Mouse (Mus musculus): ENCODE results near the gene Herc4.
A peak's percentile ranks its signal among the peaks of the same experiment; 100 is the strongest.

The Herc4 gene

DNA sequence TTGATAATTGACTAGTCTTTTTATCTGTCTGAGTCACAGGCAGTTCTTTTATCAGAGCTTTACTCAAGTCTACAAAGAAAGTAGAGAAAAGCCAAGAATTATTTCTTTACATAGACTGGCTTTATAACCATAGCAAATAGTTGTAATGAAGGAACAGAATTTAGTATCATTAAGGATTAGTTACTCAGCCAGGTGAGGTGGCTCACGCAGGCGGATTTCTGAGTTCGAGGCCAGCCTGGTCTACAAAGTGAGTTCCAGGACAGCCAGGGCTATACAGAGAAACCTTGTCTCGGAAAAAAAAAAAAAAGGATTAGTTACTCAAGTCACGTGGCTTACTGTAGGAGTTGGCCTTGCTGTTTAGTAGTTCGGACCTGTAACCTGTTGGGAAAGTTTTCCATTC lies 4.8 kb downstream of the Herc4 start:
- no peak for DNase-seq (ENCODE audit: low read depth, low spot score)

DNA sequence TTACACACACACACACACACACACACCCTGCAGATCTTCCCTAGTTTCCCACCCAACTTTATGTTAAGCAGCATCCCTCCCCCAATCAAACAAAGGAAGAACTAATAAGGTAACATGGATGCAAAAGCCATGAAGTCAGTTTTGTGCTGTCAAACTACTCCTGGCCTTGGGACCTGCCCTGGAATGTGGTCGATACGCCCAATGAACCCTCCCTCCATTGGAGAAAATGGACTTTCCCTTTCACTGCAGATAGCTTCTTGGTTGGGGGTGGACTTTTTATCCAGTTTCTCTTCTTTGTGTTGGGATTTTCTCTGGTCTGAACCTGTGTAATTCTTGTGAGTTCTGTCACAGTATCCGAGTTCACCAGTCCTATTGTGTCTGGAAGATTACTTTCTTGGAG lies 15.1 kb downstream of the Herc4 start:
- no peak for DNase-seq (ENCODE audit: low read depth, low spot score)

GRCm38 (mm10) chr10:63259340-63259739 lies 15.7 kb downstream of the Herc4 start:
- no peak for DNase-seq (ENCODE audit: low read depth, low spot score)

DNA sequence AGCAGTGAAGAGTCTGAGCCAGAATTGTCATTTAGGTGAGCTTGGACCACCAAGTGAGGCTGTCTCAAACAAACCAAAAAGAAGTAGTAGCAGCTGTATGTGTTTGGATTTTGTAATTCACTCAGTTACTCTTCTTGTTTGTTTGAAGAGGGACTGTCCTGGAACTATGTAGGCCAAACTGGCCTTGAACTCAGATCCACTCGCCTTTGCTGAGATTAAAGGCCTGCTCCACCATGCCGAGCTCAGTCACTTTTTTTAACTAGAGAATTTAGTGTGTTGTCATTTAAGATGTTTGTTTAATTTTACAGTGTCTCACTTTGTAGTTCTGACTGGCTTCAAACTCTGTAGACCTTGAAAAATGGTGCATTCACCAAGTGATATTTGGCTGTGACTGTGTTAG lies 24.3 kb downstream of the Herc4 start:
- DNase-seq (ENCODE audit: low read depth, low spot score): no peak

- DNase-seq (ENCODE audit: low read depth, low spot score): no peak
Observed at GRCm38 (mm10) chr10:63272401-63272800, 28.8 kb downstream of the Herc4 start.

DNA sequence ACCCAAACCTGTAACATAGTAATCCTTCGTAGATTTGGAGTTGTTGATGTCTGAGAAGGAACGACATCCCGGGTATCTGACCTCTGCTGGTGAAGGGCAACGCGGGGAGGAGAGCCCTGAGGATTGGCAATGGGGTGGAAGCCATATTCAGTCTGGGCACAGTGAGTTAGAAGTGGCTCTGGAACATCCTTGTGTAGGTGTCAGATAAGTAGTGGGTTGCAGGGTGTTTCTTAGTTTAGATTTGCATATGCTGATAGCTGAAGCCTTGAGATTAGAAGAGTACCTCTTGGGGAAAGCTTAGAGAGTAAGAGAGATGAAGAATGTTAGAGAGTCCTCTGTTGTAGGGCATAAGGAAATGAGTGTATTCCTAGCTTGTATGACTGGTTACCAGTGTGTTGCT lies 29.3 kb downstream of the Herc4 start:
- DNase-seq (ENCODE audit: low read depth, low spot score): peak; percentile 10

DNA sequence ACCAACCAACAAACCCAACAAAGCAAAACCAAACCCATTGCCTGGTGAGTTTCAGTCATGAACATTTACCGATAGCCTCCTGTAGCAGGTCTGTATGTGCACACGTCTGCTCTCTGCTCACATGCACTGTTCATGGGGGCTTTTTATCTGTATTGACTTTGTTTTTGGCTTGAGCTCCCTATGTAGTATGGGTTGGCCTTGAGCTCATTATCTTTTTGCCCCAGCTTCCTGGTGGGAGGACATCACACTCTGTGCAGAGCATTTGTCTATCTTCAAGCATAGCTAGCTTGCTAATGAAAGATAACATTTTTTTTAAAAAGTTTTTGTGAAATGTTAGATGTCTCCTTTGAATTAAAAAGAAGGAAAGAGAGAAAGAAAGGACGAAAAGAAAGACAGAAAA lies 33.4 kb downstream of the Herc4 start:
- DNase-seq (ENCODE audit: low read depth, low spot score): no peak

GRCm38 (mm10) chr10:63279851-63280250 lies 36.2 kb downstream of the Herc4 start:
- no peak for DNase-seq (ENCODE audit: low read depth, low spot score)

DNA sequence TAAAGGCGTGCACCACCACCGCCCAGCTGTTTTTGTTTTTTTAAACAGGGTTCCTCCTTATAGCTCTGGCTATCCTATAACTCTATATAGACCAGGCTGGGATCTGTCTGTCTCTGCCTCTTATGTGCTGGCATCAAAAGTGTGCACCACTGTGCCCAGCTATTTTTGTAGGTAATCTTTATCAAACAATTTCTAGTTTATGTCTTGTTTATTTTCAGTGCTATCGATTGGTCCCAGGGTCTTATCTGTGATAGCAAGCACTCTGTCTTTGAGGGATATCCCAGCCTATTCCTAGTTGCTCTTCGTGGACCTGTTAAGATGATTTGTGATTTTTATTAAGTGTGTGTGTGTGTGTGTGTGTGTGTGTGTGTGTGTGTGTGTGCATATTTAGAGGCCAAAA lies 38.8 kb downstream of the Herc4 start:
- DNase-seq (ENCODE audit: low read depth, low spot score): no peak

DNA sequence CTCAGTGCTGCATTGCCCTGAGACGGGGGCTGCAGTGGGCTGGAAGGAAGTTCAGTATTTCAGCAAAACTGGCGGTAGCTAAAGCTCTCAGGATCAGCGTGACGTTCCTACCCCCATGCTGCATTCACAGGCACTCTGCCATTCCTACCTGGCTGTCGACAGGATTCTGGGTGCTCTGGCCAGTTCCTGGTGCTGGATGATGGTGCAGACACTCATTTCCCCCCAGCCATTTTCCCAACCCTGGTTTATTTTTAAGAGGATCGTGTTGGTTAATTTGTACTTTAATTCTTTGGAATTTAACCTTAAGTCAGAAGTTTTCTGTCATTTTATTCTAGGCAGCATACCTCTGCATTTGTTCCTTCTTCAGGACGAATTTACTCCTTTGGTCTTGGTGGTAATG lies 39.2 kb downstream of the Herc4 start:
- no peak for DNase-seq (ENCODE audit: low read depth, low spot score)

DNA sequence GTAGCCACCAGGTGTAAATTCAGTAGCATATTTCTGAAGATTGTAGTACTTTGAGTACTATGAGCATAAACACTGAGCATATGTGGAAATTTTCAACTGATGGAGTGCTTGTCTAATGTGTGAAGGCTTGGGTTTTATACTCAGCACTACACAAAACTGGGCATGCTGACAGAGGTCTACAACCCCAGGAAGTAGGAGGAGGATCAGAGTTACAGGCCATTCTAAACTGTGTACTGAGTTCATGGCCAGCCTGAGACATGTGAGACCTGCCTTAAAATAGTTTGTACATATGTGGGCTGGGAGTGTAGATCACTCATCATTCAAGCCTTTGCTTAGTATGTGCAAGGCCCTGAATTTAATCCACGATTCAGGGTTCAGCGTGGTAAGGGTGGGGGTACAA lies 58.7 kb downstream of the Herc4 start:
- DNase-seq (ENCODE audit: low read depth, low spot score): no peak

GRCm38 (mm10) chr10:63308582-63309366 lies 65.2 kb downstream of the Herc4 start:
- peak; percentile 87 for DNase-seq (ENCODE audit: low read depth, low spot score)

DNA sequence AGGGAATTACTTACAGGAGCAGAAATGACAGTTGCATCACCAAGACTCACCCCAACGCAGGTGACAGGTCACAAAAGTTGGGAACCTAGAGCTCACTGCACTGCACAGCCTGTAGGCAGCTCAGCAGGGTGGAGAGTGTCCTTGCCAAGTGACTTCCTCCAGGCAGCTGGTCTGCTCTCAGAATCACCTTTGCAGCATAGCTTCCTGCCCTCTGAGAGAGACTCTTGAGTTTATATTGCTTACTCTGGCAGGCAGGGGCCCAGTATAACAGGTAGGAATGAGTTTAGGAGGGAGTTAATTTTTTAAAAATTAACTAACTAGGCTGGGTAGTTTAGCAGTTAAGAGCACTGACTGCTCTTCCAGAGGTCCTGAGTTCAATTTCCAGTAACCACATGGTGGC lies 70.1 kb downstream of the Herc4 start:
- no peak for DNase-seq (ENCODE audit: low read depth, low spot score)

GRCm38 (mm10) chr10:63327091-63327490 lies 83.5 kb downstream of the Herc4 start:
- DNase-seq (ENCODE audit: low read depth, low spot score): no peak

DNA sequence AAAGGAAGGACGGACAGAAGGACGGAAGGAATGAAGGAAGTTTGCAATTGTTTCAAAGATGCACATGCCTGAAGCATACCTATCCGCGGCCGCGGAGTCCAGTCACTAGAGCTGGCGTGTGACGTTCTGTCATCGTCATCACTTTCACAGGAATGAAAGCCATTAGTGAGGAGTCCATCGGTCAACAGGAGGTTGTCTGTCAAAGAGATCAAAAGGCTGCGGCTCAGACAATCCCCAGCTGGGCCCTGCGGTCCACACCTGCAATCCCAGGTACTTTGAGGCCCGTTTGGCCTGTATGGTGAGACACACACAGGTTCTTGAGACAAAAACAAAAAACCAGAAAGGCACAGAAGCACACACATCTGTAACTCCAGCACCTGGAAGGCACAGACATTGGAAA lies 93.3 kb downstream of the Herc4 start:
- DNase-seq (ENCODE audit: low read depth, low spot score): no peak

- no peak for DNase-seq (ENCODE audit: low read depth, low spot score)
Observed at GRCm38 (mm10) chr10:63337326-63337725, 93.7 kb downstream of the Herc4 start.

- peak; percentile 81 for DNase-seq (ENCODE audit: low read depth, low spot score)
Observed at GRCm38 (mm10) chr10:63337951-63338836, 94.6 kb downstream of the Herc4 start.

DNA sequence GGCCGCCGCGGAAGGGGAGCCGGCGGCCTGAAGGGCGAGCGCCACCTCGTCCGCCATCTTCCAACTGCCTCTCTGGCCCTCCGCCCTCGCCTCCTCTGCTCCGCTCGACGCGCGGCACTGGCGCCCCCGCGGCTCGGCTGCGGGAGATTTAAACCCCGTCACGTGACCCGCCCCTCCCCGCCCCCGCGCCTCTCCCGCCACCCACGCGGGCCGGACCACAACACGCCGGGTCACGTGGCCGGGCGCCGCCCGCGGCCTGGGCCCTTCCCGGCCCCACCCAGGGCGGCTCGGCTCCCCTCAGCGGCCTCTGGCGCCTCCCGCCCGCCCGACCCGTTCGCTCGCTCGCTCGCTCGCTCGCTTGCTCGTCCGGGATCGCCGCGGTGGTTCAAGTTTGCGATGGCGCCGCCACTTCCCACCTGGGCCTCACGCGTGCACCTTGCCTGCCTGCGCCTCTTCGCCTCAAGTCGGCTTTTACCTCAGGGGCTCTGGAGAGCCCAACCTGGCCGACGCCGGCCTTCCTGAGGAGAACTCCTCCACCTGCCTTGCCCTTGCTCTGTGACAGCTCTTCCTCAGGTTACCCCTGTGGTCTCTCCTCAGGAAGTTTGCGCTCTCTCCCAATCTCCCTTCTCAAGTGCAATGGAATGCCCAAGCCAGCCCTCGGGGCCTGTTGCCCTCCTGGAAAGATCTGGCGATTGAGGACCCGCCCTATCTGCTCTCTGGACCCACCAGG lies 95.5 kb downstream of the Herc4 start:
- peak; percentile 95 for DNase-seq (ENCODE audit: low read depth, low spot score)

- no peak for DNase-seq (ENCODE audit: low read depth, low spot score)
Observed at GRCm38 (mm10) chr10:63341351-63341750, 97.7 kb downstream of the Herc4 start.

DNA sequence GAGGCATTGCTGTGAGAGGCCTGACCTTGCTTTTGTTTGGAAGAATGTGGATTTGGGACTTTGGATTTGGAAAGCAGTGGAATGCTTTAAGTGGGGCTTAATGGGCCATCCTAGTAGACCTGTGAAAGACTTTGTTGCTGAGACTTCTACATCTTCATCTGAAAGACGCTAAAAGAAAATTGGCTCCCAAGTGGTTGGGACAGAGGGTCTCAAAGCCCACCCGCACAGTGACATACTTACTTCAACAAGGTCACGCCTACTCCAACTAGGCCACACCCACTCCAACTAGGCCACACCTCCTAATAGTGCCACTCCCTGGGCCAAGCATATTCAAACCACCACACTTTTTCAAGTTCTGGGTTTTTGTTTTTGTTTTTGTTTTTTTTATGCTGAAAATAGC lies 101.1 kb downstream of the Herc4 start:
- DNase-seq (ENCODE audit: low read depth, low spot score): no peak

DNA sequence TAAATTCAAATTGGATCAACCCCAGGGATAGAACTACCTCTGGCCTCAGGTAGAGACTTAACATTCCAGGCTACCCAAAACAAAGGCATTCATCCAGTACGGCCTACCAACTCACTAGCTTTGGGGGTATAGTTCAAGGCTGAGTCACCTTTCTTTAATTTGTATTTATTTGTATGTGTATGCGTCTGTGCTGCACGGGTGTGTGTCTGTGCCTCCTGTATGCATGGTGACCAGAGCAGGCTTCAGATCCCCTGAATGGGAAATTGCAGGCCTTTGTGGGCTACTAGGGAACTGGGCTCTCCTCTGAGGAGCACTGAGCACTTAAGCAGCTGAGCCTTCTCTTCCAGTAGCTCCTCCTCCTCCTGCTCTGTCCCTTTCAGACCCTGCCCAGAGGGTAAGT lies 104.7 kb downstream of the Herc4 start:
- DNase-seq (ENCODE audit: low read depth, low spot score): no peak

DNA sequence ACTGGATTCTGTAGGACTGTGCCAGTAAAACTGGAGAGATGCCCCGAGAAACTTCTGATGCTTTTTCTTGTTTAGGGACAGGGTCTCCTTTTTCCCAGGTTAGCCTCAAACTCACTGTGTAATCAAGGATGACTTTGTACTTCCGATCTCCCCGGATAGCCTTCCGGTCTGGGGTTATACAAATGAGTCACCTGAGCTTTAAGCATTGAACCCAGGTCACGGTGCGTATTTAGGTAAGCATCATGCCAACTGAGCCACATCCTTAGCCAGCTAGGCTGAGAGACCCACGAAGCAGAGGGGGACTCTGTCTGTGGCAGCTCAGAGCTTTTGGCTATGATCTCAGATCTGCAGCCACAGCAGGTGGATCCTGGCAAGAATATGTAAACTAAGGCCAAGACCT lies 107.1 kb downstream of the Herc4 start:
- DNase-seq (ENCODE audit: low read depth, low spot score): no peak

All from brain, adult 2 months (tissue).